Mouse (Mus musculus) kidney, postnatal 36 days (tissue): ENCODE data around the gene Spin1.

ENCODE experiments used
- DNase-seq, 2 experiments: peaks; one replicate each; pipeline ENCODE4 v3.0.0; 2021 to 2022; ENCODE audit warnings: mixed read lengths in 2 of 2

The Spin1 gene

GRCm38 (mm10) chr13:51095196-51095715 is 5.4 kb upstream of the Spin1 start:
- DNase-seq = no peak

GRCm38 (mm10) chr13:51096644-51097043 is 4.0 kb upstream of the Spin1 start:
- no peak for DNase-seq

GRCm38 (mm10) chr13:51099560-51100232 is 984 bp upstream of the Spin1 start:
- peak; percentile 55 to 57 for DNase-seq

GRCm38 (mm10) chr13:51101016-51101776 is 516 bp downstream of the Spin1 start:
- peak; percentile 31 to 69 for DNase-seq

GRCm38 (mm10) chr13:51101777-51102132 is 1.1 kb downstream of the Spin1 start:
- DNase-seq = no peak

- DNase-seq = peak in 1 of 2 experiments; percentile 22
These were observed 2.5 kb downstream of the Spin1 start for GRCm38 (mm10) chr13:51103111-51103725.

GRCm38 (mm10) chr13:51103861-51104650 is 3.4 kb downstream of the Spin1 start:
- peak; percentile 35 to 37 for DNase-seq

- no peak for DNase-seq
These were observed 5.4 kb downstream of the Spin1 start for GRCm38 (mm10) chr13:51105861-51106655.

- no peak for DNase-seq
These were observed 6.1 kb downstream of the Spin1 start for GRCm38 (mm10) chr13:51106816-51107215.

- peak; percentile 20 to 34 for DNase-seq
These were observed 8.8 kb downstream of the Spin1 start for GRCm38 (mm10) chr13:51109517-51109916.

GRCm38 (mm10) chr13:51114398-51114797 is 13.7 kb downstream of the Spin1 start:
- peak in 1 of 2 experiments; percentile 13 for DNase-seq

GRCm38 (mm10) chr13:51115762-51116161 is 15.1 kb downstream of the Spin1 start:
- DNase-seq = peak; percentile 22 to 26

GRCm38 (mm10) chr13:51120734-51121133 is 20.1 kb downstream of the Spin1 start:
- DNase-seq = peak in 1 of 2 experiments; percentile 14

- DNase-seq = no peak
These were observed 21.3 kb downstream of the Spin1 start for GRCm38 (mm10) chr13:51121966-51122365.

- no peak for DNase-seq
These were observed 22.1 kb downstream of the Spin1 start for GRCm38 (mm10) chr13:51122771-51123170.

GRCm38 (mm10) chr13:51125357-51125756 is 24.7 kb downstream of the Spin1 start:
- no peak for DNase-seq

- no peak for DNase-seq
These were observed 27.2 kb downstream of the Spin1 start for GRCm38 (mm10) chr13:51127906-51128305.

GRCm38 (mm10) chr13:51128417-51128816 is 27.7 kb downstream of the Spin1 start:
- no peak for DNase-seq

GRCm38 (mm10) chr13:51131179-51131578 is 30.5 kb downstream of the Spin1 start:
- DNase-seq = no peak

GRCm38 (mm10) chr13:51136315-51136714 is 35.6 kb downstream of the Spin1 start:
- DNase-seq = no peak

- DNase-seq = peak; percentile 23 to 33
These were observed 36.5 kb downstream of the Spin1 start for GRCm38 (mm10) chr13:51136996-51137701.
